Mouse (Mus musculus) left cerebral cortex, adult 8-10 months (tissue): ENCODE data around the gene Atp2b1. TPM values are rescaled to one million over a fixed set of nuclear protein-coding genes. Genes with fewer than 3 reads are reported as not detected.
"Not testable (repeated sequence)": the region's sequence is repeated elsewhere in the genome, so short reads cannot be mapped to it uniquely, and the experiment has no call there.

Experiments used
- DNase-seq, 2 experiments: peaks; one replicate each; pipeline ENCODE4 v3.0.0; 2022; ENCODE audit warnings: low spot score in 2 of 2
- total RNA-seq, 4 experiments: library from RNA; stranded (reverse); gene quantifications; 2 replicates each; pipeline ENCODE4 v1.2.4; 2022

The Atp2b1 gene
- total RNA-seq, 4 experiments from 2014 or later, result 728 to 813 (median 766) TPM

DNA sequence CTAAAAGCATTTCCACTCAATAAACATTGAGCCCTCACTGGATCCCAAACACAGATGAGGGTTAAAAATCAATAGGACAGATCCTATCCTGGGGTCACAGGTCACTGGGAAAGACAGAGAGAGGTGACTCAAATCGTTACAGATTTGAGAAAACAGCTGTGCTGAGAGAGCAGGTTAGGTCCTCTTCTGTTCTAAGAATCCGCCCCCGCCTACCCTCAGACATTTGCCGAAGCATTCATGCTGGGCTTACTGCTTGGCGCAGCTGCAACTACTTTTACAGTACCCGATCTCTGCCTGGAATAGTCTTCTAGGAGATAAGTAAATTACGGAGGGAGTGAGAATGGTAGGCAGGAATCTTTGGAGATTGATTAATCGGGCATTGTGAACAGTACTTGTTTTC lies 47.9 kb downstream of the Atp2b1 start:
- peak in 1 of 2 experiments; percentile 79 for DNase-seq

DNA sequence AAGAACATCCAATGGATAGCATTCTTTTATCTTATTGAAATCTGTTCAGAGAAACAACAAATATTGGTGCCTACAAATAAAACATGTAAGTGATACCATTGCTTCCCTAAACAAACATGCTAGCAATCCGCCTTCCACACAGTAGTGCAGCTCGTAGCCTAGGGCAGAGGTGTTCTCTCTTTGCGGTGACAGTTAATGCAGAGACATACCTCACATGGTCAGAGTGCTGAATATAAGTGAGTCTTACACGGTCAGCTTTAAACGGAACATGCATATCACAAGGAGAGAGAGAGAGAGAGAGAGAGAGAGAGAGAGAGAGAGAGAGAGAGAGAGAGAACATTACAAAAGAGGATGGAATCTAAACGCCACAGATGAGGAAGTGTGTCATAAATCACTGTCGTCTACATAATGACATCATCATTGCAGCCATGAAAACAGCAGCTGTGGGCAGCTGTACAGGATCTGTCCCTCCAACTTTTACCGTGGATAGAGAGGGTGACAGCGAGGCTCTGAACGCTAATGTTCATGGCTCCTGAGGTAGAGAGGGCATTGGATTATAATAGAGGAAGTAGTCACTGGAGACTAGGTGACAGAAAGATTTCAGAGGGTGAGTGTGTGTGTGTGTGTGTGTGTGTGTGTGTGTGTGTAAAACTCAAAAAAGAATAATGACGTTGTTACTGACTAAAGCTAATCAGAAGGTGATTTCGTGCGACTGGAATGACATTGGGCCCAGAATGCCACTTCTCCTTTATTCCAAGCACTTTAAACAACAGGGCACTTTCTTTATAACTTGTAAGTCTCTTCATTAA lies 52.4 kb downstream of the Atp2b1 start:
- no peak for DNase-seq

DNA sequence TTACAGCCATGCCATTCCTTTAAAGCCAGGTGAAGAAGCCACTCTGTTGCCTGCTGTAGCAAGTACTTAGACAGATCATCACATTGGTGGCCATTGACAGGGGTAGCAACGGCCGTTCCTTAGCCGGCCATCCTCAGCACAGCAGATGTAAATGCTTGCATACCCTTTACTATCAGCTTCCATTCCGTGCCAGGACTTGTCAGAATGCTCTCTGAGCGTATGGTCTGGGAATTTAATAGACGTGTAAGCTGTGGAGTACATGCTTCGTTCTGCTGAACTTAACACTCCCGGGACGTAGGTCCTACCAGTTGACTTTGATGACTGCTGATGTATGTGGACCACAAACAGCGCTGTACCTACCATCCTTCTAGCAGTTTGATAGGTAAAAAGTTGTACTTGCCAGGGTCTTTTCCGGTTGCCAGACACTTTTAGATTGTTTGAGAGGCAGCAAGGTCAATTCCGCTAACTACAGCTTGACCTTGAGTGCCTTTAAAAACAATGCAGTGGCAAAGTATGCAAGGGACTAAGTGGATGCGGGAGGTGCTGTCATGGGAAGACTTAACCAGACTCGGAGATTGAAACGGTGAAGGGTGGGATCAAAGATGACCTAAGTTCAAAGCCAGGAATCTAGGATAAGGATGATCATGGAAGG lies 53.2 kb downstream of the Atp2b1 start:
- DNase-seq, result no peak

DNA sequence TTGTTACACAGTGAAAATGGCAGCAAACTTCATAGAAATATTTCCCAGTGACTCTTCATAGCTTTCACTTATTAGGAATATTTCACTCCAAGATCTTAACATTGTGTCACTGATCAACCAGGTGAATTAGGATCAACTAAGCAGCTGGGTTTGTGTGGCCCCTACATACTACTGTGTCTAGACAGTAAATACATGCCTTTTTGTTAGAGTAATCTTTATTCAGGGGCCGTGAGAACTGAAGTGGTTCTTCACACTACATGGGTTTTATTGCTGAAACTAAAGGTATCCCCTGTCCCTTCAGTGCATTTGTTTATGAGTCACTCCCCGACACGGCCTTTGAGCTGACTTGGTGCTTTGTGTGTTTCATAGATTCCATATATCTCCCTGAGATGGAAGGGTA lies 56.7 kb downstream of the Atp2b1 start:
- DNase-seq, result no peak

DNA sequence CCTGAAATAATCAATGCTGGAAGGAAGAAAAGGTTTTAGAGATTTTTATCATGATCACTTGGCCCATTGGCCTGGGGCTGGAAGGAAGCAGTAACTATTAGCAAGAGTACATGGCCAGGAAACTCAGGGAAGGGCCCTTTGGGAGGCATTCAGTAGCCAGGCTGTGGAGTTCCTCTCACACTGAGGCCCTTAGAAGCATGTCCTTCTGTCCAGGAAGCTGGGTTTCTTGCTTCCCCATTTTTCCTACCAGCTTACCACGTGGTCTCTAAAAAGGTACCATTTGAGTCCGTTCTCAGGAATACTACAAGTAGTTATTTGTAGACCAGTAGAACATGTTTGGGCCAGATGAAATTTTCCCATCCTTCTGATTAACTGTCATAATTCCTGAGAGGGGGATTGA lies 58.2 kb downstream of the Atp2b1 start:
- no peak for DNase-seq

DNA sequence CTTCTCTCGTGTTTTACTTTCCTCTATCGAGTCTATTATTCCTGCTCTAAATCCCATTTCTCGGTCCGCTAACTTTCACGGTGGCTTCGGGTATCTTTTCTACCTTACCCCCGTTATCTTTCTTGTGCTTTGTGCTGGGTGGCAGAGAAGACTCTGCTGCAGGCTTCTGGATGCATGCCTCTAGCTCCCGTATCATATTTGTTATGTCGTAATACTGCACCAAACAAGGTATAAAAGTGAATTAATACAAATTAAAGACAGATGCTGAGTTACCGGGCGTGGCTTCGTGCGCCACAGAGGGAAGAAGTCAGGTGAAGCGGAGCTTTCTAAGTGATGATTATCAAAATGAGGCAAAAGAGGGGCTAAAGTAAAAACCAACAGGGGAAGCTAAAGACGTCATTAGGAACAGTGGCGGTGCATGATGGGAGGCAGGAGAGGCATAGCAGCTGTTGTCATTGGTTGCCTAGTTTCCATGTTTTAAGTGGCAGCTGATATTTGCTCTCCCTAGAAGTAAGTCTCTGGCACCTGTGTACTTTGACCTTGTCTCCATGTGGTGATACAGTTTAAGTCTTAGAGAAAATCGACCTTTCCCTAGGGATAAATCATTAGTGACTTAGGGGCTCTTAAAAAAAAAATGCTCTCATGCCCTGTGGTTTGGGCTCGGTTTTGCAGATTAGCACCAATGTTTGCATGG lies 58.9 kb downstream of the Atp2b1 start:
- DNase-seq, result no peak

DNA sequence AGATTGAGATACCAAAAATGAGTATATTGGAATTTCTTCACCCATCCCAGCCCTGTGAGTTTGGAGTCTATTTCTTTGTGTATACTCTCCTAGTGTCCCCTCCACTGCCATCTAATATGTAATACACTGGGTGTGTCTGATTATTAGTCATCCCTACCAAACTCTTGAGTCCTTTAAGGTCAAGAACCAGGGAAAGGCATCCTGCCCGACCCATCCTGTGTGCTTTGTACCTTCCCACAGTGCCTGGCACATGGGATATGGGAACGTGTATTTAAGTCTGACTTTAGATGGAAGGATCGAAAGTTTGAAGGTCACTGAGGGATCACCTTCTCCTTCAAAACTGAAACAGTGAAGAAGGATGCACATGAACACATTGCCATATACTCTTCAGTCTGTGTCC lies 60.4 kb downstream of the Atp2b1 start:
- no peak for DNase-seq

DNA sequence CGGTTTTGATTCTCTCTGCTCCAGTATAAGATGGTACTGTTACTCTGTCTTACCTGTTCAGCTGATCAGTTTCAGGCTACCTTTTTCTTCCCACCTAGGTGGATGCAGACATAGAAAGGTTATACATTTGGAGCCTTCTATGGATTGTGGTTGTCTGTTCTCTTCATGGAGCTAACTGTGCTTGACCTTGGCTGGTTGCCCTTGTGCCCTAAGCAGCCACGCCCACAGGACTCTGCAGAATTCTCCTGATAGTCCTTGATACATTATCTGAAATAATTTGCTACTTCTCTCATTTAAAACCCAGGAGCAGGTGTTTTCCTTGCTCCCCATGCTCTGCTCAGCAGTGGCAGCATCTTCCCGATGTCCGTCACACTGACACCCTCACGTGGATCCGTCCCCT lies 61.4 kb downstream of the Atp2b1 start:
- DNase-seq, result no peak

DNA sequence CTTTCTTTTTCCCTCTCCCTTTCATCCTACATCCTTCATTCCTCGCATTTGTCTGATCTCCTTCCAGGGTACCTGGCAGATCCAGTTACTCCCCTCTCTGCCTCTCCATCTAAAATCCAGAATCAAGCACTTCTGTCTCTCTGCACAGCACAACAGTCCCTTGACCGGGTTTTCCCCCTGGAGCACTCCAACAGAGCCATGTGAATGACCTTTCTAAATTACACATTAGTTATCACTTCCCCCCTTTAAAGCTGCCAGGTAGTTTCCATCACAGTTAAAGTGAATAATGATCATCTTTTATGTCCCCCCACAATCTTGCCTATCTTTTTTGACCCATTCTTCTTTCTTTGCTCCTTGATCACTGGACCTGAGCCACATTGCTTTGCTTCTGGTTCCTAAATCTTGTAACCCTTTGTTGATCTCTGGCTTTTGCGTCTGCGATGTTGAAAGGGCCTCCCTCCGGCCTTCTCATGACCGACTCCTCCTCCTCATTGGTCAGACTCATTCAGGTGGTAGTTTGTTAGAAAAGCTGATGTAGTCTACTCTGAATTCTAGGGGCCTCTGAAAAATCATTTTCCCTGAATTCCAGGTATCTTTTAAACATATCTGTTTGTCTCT lies 62.8 kb downstream of the Atp2b1 start:
- no peak for DNase-seq

DNA sequence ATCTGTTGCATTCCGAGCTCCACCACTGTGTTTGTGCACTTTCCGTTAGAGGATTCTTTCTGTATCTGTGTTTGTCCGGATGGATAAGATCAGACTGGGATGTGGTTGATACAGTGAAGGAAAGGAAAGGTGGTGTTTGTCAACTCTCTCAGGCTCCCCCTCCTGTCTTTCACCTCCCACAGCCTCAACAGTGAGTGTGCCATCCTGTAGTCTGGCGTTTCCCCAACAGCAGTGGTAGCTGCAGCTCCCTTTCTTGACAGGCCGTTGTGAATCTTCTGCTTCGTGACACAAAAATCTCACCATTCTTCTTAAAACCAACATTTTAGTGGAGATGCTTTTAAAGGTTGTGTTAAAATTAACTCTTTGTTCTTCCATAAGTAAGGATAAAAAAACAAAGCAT lies 64.6 kb downstream of the Atp2b1 start:
- peak in 1 of 2 experiments; percentile 53 for DNase-seq

DNA sequence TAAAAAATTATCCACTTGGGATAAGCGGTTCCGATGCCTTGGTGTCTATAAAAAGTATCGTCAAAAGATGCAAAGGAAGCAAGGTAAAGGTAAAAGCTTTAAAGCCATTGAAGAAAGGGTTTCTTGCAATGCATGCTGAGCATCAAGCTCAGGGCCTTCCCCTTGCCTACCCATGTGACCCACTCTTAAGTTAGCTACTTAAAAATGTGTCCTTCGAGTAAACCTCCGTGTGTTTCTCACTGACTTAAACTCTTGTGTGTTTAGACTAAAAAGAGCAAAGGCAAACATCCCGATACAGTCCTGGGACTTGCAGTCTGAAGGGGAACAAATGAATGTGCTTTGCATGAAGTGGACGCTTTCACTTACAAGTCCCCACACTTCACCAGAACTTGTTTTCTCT lies 65.1 kb downstream of the Atp2b1 start:
- DNase-seq, result no peak

DNA sequence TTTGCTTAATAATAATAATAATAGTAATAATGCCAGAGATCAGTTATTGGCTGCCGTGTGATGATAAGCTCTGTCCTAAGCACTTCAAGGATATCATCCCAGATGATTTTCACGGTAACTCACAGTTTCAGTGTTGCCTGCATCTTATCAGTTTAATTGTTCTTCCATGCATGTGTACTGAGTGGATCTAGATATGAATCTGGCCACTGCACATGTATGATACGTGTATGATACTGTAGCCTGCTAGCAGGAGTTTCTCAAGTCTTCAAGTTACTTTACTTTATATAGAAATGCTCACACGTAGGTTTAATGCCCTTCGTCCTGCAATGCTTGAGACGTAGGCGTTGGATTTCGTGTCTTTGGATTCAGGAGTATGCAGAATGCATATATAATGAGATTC lies 65.7 kb downstream of the Atp2b1 start:
- no peak for DNase-seq

DNA sequence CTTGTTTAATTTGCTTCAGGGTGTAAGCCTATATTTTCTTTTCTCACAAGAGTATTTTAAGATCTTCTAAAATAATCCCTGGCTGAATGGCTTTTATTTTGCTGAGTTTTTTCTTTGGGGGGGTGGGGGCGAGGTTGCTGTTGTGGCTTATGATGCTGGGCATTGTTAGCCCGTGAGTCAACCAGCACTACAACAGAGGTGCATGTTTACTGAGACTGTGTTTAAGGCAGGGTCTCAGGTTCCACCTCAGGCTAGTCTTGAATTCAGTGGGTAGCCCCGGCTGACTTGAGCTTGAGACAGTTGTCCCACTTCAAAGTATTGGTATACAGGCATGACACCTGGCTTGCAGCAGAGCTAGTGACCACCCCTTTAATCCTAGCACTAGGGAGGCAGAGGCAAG lies 77.8 kb downstream of the Atp2b1 start:
- DNase-seq, result no peak

DNA sequence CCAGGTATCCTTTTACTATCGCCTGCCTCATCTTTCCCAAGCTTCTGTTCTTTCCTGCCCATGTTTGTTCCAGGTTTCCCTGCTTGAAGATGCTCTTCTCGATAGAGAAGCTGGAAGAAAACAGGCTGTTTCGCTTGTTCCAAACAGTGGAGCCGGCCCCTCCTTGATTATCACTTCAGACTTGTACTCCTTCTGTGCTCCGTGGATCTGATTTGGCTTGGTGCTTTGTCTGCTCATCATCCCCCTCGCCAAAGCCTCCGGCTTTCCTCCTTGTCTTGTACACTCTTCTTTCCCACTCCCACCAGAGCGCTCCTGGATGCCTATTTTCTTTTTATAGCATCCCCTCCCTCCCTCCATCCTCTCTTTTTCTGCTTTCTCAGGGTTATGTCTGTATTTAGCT lies 79.0 kb downstream of the Atp2b1 start:
- peak in 1 of 2 experiments; percentile 39 for DNase-seq

DNA sequence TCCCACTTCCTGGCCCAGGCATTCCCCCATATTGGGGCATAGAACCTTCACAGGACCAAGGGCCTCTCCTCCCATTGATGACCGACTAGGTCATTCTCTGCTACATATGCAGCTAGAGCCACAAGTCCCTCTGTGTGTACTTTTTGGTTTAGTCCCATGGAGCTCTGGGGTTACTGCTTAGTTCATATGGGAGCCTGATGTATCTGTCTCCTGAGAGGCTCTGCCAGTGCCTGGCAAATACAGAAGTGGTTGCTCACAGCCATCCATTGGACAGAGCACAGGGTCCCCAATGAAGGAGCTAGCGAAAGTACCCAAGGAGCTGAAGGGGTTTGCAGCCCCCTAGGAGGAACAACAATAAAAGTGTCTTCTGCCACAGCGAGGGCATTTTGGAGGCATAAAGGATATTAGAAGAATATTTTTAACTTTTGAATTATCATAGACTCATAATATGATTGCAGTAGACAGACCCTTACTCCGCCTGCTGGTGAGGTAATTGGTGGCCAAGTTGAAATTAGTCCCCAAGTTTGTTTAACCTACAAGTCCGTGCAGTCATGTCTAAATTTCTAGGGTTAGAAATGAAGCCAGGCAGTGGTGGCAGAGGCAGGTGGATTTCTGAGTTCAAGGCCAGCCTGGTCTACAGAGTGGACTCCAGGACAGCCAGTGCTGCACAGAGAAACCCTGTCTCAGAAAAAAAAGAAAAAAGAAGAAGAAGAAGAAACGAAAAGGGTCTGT lies 81.0 kb downstream of the Atp2b1 start:
- not testable (repeated sequence) for DNase-seq

DNA sequence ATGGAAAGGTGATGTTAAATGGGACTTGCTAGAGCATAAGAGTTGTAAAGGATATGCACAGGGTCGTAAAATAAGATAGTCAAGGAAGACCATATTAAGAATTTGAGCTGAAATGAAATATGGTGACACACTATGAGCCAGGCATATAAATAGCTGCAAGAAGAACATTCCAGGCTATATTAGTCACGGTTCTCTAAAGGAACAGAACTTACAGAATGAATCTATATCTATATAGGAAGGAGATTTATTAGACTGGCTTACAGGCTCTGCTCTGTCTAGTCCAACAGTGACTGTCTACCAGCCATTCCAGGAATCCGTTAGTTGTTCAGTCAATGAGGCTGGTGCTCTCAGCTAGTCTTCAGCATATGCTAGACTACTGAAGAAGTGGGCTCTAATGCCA lies 90.7 kb downstream of the Atp2b1 start:
- no peak for DNase-seq

DNA sequence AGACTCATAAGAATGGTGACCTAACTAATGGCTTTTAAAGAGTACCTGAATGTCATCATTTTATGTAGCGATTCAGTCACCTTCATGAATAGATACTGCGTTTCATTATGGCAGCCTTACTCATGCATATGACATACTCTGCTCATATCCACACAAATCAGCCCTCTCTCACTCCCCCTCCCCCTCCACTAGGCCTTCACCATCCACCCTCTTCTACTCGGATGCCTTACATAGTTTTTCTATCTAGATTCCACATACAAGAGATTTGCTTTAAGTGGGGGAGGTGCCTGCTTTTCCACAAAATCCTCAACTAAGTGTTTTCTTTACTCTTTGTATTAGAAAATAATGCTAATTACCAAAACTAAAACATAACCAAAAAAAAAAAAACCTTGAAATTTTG lies 96.9 kb downstream of the Atp2b1 start:
- DNase-seq, result no peak

DNA sequence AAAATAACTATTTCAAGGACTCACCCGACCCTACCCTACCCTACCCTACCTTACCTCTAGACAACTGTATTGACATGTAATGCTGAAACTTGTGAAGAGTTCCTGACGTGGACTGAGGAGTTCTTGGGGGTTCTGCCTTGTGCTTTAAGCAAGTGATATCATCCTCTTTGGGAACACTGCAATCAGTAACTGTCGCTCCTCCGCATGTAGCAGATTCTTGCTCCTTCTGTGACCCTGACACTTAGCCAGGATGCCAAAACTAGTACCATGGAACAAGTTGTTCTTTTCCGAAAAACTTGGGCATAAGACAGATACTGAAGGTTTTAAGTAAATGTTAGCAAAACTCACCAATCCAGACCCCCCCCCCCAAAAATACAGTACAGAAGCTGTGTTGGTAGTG lies 97.9 kb downstream of the Atp2b1 start:
- DNase-seq, result no peak

DNA sequence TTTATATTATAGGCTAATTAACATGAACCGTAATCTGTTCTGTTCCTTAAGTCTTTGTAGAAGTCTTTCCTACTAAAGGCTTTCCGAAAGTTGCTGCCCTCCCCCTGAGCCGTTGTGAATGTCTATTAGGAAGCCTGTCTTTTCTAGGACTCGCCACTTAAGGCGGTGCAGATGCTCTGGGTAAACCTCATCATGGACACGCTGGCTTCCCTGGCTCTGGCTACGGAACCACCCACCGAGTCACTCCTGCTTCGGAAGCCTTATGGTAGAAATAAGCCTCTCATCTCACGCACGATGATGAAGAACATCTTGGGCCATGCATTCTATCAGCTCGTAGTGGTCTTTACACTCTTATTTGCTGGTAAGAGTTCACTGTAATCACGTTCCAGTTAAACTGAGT lies 100.5 kb downstream of the Atp2b1 start:
- no peak for DNase-seq

DNA sequence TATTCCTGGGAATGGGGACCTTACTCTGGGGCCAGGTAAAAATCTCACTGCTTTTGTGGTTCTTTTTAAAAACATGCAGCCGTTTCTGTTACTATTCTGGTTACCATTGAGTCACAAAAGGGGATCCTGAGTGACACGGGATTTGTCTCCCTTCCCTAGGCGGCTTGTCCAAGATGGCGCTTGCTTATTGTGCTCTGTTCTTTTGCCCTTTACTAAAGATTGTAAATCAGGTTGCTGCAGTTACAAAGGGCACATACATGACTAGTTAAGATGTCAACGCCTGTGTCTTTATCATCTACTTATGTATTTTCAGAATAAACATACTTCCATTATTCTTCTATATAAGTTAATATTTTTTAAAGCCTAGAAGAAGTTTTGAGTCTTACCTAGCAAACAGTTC lies 102.8 kb downstream of the Atp2b1 start:
- DNase-seq, result no peak

DNA sequence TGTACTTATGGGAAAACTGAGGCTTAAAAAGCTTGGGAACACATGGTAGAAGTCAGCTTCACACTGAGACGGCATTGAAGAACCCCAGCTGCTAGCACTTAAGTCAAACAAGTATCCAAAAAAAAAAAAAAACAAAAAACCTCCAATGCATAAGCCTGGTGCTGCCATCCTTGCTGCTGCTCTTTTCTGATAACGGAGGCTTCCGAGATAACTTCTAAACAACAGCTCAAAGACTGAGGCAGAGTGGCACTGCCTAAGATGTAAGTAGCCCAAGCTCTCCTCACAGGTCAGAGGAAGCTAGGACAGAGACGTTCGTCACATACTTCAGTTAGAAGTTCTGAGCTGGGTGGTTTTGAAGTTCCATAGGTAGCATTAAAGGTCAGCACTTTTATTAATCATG lies 113.3 kb downstream of the Atp2b1 start:
- no peak for DNase-seq
